Mouse (Mus musculus): ENCODE measurements around the gene Gm20388. TPM values are rescaled to one million over a fixed set of nuclear protein-coding genes. Genes with fewer than 3 reads are reported as not detected.
"Not testable (repeated sequence)": the region's sequence is repeated elsewhere in the genome, so short reads cannot be mapped to it uniquely, and the experiment has no call there.

Gm20388 gene
- polyA plus RNA-seq, 1 experiment from 2014 or later: not detected

DNA sequence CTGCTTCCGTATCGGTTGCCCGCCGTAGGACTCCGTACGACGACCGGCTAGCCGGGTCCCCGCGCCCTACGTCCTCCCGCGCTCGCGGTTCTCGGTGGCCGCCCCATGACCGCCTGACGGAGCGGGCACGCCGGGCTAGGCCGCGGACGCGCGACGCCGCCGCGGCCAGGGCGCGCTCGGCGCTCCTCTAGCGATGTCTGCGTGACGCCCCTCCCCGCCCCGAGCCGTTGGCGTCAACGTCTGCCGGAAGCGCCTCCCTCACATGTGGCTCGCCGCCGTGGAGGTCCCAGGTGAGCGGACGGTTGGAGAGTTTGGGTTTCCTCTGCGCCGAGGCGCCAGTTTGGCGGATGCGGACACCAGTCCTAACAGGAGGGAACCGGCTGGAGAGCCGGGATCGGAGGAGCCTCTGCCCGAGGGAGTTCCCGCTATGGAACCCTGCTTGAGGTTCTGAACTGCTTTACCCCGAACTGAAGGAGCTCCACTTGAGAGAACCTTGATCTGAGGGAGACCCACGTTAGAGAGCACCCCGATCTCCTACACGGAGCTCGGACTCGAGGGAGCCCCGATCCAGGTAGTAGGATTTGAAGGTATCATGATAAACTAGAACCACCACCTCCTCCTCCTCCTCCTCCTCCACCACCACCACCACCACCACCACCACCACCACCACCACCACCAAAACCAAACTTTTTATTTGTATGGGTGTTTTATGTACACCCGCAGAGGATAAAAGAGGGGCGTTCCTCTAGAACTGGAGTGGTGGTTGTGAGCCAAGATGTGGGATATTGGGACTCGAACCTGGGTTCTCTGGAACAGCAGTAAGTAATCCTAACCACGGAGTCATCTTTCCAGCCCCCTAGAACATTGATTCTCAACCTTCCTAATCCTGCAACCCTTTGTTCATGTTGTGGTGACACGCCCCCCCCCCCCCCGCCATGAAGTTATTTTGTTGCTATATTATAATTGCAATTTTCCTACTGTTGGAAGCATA, 4110.9 kb downstream of the Gm20388 start, which contains the start of the genes Taf5l and Urb2:
Gene Taf5l, minus strand, starts transcription at position 161 of the 991 bp plus-strand sequence.
Gene Urb2, plus strand, starts transcription at position 272 of the 991 bp plus-strand sequence.
- Histone ChIP-seq H3K4me1 (ENCODE audit: control insufficient read depth, insufficient read depth, low read length) (peaks cover 17% of the 10 kb centered on the region), H3K9me3 (ENCODE audit: control insufficient read depth, low read length) (no peaks in the 10 kb centered on the region), H3K9ac (ENCODE audit: low read length) (peak within 1 kb of the TSS; percentile 87), H3K27me3 (ENCODE audit: control insufficient read depth, insufficient read depth, low read length) (no peaks in the 10 kb centered on the region), H3K4me3 (ENCODE audit: low read depth, low read length) (peak within 1 kb of the TSS; percentile 81), H3K4me2 (peak within 1 kb of the TSS; percentile 73), H3K36me3 (ENCODE audit: control insufficient read depth, insufficient read depth, low read length) (no peaks in the 10 kb centered on the region; the same call in 1 of the 2 replicates), H3K27ac (ENCODE audit: low read depth, low read length) (peak within 1 kb of the TSS; percentile 81)
- under 1% methylated on average over 74 of the region's 74 CpGs for WGBS
- peak; percentile 99 for DNase-seq (ENCODE audit: low spot score, missing footprints)
- ATAC-seq (ENCODE audit: low FRiP score): peak; percentile 93

DNA sequence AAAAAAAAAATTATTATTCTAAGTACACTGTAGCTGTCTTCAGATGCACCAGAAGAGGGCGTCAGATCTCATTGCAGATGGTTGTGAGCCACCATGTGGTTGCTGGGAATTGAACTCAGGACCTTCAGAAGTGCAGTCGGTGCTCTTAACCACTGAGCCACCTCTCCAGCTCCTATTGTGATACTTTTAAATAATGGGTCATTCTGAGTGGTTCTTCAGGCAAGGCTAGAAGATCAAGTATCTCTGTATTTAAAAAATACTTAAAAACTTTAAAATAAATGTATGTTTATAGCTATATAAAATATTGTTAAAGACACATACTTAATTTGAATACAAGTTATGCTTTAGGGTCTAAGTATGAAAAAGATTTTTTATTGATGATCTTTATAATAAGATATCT, 4115.6 kb downstream of the Gm20388 start:
- H3K9me3 ChIP-seq (ENCODE audit: control insufficient read depth, low read length); H3K27ac ChIP-seq (ENCODE audit: low read depth, low read length); H3K4me1 ChIP-seq (ENCODE audit: control insufficient read depth, insufficient read depth, low read length); H3K9ac ChIP-seq (ENCODE audit: low read length); H3K27me3 ChIP-seq (ENCODE audit: control insufficient read depth, insufficient read depth, low read length); ATAC-seq (ENCODE audit: low FRiP score); H3K4me2 ChIP-seq; H3K4me3 ChIP-seq (ENCODE audit: low read depth, low read length); DNase-seq (ENCODE audit: low spot score, missing footprints): not testable (repeated sequence)
- H3K36me3 ChIP-seq (ENCODE audit: control insufficient read depth, insufficient read depth, low read length): peaks cover 23% of the 10 kb centered on the region
- 81% methylated on average over 2 of the region's 2 CpGs for WGBS

DNA sequence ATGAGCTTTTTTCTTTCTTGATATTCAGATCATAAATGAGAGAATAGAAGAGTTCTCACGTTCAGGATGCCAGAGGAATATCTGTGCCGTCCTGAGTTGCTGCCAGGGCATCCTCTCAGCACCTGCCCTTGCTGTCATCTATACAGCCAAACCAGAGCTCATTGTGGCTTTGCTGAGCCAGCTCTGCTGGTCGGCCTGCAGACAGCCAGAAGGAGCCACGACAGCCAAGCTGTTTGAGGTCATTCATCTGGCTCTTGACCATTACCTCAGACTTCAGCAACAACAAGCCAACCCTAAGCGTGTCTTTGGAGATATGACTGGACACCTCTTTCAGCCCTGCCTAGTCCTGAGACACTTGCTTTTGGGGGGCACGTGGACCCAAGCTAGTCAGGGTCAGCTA, 4117.2 kb downstream of the Gm20388 start:
- no peak for ATAC-seq (ENCODE audit: low FRiP score)
- 93% methylated on average over 6 of the region's 6 CpGs for WGBS
- H3K36me3 ChIP-seq (ENCODE audit: control insufficient read depth, insufficient read depth, low read length): peaks cover 28% of the 10 kb centered on the region

DNA sequence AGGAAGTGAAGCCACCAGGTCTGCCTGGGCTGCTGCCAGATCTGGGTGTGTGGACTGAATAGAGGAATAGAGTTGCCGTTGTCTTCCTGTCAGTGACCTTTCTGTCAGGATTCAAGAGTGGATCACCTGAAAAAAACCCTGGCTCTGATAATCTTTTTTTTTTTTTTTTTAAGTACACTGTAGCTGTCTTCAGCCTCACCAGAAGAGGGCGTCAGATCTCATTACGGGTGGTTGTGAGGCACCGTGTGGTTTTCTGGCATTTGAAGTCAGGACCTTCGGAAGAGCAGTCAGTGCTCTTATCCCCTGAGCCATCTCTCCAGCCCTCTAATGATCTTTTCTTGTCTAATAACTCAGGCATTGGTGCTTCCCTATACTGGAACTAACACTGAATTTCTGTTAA, 4122.8 kb downstream of the Gm20388 start:
- H3K27me3 ChIP-seq (ENCODE audit: control insufficient read depth, insufficient read depth, low read length): no peaks in the 10 kb centered on the region
- ATAC-seq (ENCODE audit: low FRiP score): no peak
- no peak overlapping the region for H3K4me2 ChIP-seq
- H3K27ac ChIP-seq (ENCODE audit: low read depth, low read length): no peak overlapping the region
- WGBS: 69% methylated on average over 5 of the region's 5 CpGs
- no peaks in the 10 kb centered on the region for H3K4me1 ChIP-seq (ENCODE audit: control insufficient read depth, insufficient read depth, low read length)
- H3K4me3 ChIP-seq (ENCODE audit: low read depth, low read length): no peak overlapping the region
- no peak for DNase-seq (ENCODE audit: low spot score, missing footprints)
- no peak overlapping the region for H3K9ac ChIP-seq (ENCODE audit: low read length)
- H3K36me3 ChIP-seq (ENCODE audit: control insufficient read depth, insufficient read depth, low read length): peaks cover 35% of the 10 kb centered on the region
- H3K9me3 ChIP-seq (ENCODE audit: control insufficient read depth, low read length): no peaks in the 10 kb centered on the region

More for the DNA sequence above, 4117.2 kb downstream of the Gm20388 start:
- no peak for DNase-seq (ENCODE audit: low spot score, missing footprints)
- Histone ChIP-seq H3K4me3 (ENCODE audit: low read depth, low read length) (no peak overlapping the region), H3K27me3 (ENCODE audit: control insufficient read depth, insufficient read depth, low read length) (no peaks in the 10 kb centered on the region), H3K4me2 (no peak overlapping the region), H3K9me3 (ENCODE audit: control insufficient read depth, low read length) (no peaks in the 10 kb centered on the region), H3K4me1 (ENCODE audit: control insufficient read depth, insufficient read depth, low read length) (no peaks in the 10 kb centered on the region), H3K9ac (ENCODE audit: low read length) (no peak overlapping the region), H3K27ac (ENCODE audit: low read depth, low read length) (no peak overlapping the region)

DNA sequence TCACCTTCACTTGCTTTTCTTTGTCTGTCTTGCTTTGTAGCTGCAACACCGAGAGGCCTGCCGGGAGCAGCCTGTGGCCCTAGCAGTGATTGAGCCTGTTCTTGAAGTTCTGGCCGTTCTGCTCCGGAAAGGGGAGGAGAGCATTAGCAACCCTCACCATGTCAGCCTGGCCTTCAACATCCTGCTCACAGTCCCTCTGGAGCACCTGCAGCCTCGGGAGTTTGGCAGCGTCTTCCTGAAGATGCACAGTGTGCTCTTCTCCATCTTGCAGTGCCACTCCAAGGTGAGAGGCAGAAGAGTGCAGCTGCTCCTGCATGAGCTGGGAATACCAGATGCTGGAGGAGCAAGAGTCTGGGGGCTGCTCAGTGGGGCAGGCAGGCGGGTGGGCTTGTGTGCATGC, 4127.5 kb downstream of the Gm20388 start:
- H3K9ac ChIP-seq (ENCODE audit: low read length): no peak overlapping the region
- H3K36me3 ChIP-seq (ENCODE audit: control insufficient read depth, insufficient read depth, low read length): peaks cover 12% of the 10 kb centered on the region
- H3K27me3 ChIP-seq (ENCODE audit: control insufficient read depth, insufficient read depth, low read length): no peaks in the 10 kb centered on the region
- 91% methylated on average over 7 of the region's 7 CpGs for WGBS
- no peak for DNase-seq (ENCODE audit: low spot score, missing footprints)
- H3K27ac ChIP-seq (ENCODE audit: low read depth, low read length): no peak overlapping the region
- H3K9me3 ChIP-seq (ENCODE audit: control insufficient read depth, low read length): no peaks in the 10 kb centered on the region
- ATAC-seq (ENCODE audit: low FRiP score): no peak
- no peak overlapping the region for H3K4me2 ChIP-seq
- no peaks in the 10 kb centered on the region for H3K4me1 ChIP-seq (ENCODE audit: control insufficient read depth, insufficient read depth, low read length)
- H3K4me3 ChIP-seq (ENCODE audit: low read depth, low read length): no peak overlapping the region

DNA sequence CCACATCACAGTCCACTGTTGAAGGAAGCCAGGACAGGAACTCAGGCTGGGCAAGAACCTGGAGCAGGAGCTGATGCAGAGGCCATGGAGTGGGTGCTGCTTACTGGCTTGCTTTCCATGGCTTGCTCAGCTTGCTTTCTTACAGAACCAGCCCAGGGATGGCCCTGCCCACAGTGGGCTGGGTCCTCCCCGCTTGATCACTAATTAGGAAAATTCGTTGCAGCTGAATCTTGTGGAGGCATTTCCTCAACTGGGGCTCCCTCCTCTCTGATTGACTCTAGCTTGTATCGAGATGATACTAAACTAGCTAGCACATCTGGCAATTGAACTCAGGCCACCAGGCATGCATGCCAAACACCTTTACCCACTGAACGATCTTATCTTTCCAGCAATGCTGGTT, 4128.7 kb downstream of the Gm20388 start:
- 81% methylated on average over 4 of the region's 4 CpGs for WGBS
- DNase-seq (ENCODE audit: low spot score, missing footprints) (no peak), ATAC-seq (ENCODE audit: low FRiP score) (no peak)
- H3K4me1 ChIP-seq (ENCODE audit: control insufficient read depth, insufficient read depth, low read length): no peaks in the 10 kb centered on the region
- H3K36me3 ChIP-seq (ENCODE audit: control insufficient read depth, insufficient read depth, low read length): peaks cover 12% of the 10 kb centered on the region
- H3K9ac ChIP-seq (ENCODE audit: low read length): no peak overlapping the region
- no peak overlapping the region for H3K4me2 ChIP-seq
- no peaks in the 10 kb centered on the region for H3K27me3 ChIP-seq (ENCODE audit: control insufficient read depth, insufficient read depth, low read length)
- H3K9me3 ChIP-seq (ENCODE audit: control insufficient read depth, low read length): no peaks in the 10 kb centered on the region
- no peak overlapping the region for H3K27ac ChIP-seq (ENCODE audit: low read depth, low read length)
- no peak overlapping the region for H3K4me3 ChIP-seq (ENCODE audit: low read depth, low read length)

DNA sequence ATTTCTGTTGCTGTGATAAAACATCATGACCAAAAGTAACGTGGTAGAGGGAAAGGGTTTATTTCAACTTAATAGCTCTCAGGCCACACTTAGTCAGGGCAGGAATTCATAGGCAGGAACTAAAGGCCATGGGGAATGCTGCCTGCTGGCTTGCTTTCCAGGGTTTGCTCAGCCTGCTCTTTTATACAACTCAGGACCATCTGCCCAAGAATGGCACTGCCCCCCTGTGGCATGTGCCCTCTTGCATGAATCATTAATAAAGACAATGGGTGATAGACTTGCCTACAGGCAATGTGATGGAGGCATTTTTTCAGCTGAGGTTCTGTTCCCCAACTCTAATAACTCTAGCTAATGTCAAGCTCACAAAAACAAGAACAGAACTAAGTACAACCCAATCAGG, 4131.6 kb downstream of the Gm20388 start:
- ATAC-seq (ENCODE audit: low FRiP score) (no peak), DNase-seq (ENCODE audit: low spot score, missing footprints) (no peak)
- no peak overlapping the region for H3K9ac ChIP-seq (ENCODE audit: low read length)
- H3K27me3 ChIP-seq (ENCODE audit: control insufficient read depth, insufficient read depth, low read length): no peaks in the 10 kb centered on the region
- WGBS: 93% methylated on average over 1 of the region's 1 CpGs
- H3K27ac ChIP-seq (ENCODE audit: low read depth, low read length): no peak overlapping the region
- H3K4me2 ChIP-seq: no peak overlapping the region
- H3K36me3 ChIP-seq (ENCODE audit: control insufficient read depth, insufficient read depth, low read length): peaks cover 2% of the 10 kb centered on the region; the same call in 1 of the 2 replicates
- H3K9me3 ChIP-seq (ENCODE audit: control insufficient read depth, low read length): no peaks in the 10 kb centered on the region
- H3K4me1 ChIP-seq (ENCODE audit: control insufficient read depth, insufficient read depth, low read length): no peaks in the 10 kb centered on the region
- no peak overlapping the region for H3K4me3 ChIP-seq (ENCODE audit: low read depth, low read length)

DNA sequence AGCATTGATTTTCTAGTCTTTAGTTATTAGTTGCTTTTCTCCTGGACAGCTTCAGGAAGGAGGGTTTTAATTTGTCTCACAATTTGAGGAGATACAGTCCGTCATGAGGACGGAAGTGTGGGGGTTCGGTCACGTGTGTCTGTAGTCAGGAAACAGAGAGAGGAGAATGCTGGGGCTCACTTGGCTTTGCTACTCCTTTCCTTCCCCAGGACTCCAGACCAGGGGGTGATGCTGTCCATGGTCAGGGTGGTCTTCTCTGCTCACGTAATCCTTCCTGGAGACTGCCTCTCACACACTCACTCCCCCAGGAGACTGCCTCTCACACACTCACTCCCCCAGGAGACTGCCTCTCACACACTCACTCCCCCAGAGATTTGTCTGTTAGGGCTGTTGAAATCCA, 4133.8 kb downstream of the Gm20388 start:
- H3K4me1 ChIP-seq (ENCODE audit: control insufficient read depth, insufficient read depth, low read length): no peaks in the 10 kb centered on the region
- H3K27ac ChIP-seq (ENCODE audit: low read depth, low read length): no peak overlapping the region
- H3K36me3 ChIP-seq (ENCODE audit: control insufficient read depth, insufficient read depth, low read length): peaks cover 10% of the 10 kb centered on the region; the same call in 1 of the 2 replicates
- ATAC-seq (ENCODE audit: low FRiP score) (no peak), DNase-seq (ENCODE audit: low spot score, missing footprints) (no peak)
- no peaks in the 10 kb centered on the region for H3K9me3 ChIP-seq (ENCODE audit: control insufficient read depth, low read length)
- H3K4me3 ChIP-seq (ENCODE audit: low read depth, low read length): no peak overlapping the region
- H3K9ac ChIP-seq (ENCODE audit: low read length): no peak overlapping the region
- no peaks in the 10 kb centered on the region for H3K27me3 ChIP-seq (ENCODE audit: control insufficient read depth, insufficient read depth, low read length)
- 93% methylated on average over 5 of the region's 5 CpGs for WGBS
- H3K4me2 ChIP-seq: no peak overlapping the region

DNA sequence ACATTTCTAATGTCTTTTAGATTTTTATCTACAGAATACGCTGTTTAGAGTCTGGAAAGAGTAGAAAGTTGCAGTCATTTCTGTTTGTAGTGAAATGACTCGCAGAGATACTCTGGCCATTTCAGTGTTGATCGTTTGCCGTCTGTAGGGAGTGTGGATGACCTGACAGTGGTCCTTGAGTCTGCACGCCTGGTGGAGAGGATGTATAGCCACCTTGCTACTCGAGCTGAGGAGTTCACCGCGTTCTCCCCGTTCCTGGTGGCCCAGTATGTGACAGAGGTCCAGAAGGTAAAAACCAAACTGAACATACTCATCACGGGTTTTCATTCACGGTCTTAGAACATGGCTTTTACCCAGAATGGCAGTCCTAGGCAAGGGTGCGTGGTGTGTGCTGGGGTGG, 4134.3 kb downstream of the Gm20388 start:
- WGBS: 95% methylated on average over 12 of the region's 12 CpGs
- DNase-seq (ENCODE audit: low spot score, missing footprints) (no peak), ATAC-seq (ENCODE audit: low FRiP score) (no peak)
- Histone ChIP-seq H3K9ac (ENCODE audit: low read length) (no peak overlapping the region), H3K4me3 (ENCODE audit: low read depth, low read length) (no peak overlapping the region), H3K27me3 (ENCODE audit: control insufficient read depth, insufficient read depth, low read length) (no peaks in the 10 kb centered on the region), H3K4me1 (ENCODE audit: control insufficient read depth, insufficient read depth, low read length) (no peaks in the 10 kb centered on the region), H3K4me2 (no peak overlapping the region), H3K9me3 (ENCODE audit: control insufficient read depth, low read length) (no peaks in the 10 kb centered on the region), H3K36me3 (ENCODE audit: control insufficient read depth, insufficient read depth, low read length) (0 out of 2 replicates have a peak, but pooled peaks cover 8% of the 10 kb centered on the region), H3K27ac (ENCODE audit: low read depth, low read length) (no peak overlapping the region)

Measured in midbrain, embryonic 11.5 days (tissue).